Mouse (Mus musculus): ENCODE measurements at regions not wholly inside any gene's neighbourhood (a gene's known extent, or its start where the extent isn't known, plus 50 kb on each side); places are given as distances from the start of the nearest gene placed in this dataset.

DNA sequence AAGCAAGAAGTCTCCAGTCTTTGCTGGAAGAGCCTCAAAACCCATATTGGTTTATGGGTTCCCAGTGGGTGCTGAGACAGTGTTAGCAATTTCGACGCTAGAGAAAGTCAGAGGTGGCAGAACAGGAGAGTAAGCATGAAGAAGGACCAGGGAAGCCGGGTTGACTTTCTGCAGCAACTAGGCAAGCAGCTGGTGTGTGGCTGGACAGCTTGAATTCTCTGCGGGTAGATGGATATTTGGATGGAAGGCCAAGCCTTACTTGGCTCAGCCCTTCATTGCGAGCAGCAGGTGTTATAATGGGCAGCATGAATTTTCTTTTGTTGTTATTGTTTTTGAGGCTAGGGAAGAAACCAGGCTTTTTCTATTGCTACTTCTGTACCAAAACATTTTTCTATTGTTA lies 362.7 kb upstream of the Satb1 start:
- in situ Hi-C loops (cut with MseI, MboI), result no loop called here

DNA sequence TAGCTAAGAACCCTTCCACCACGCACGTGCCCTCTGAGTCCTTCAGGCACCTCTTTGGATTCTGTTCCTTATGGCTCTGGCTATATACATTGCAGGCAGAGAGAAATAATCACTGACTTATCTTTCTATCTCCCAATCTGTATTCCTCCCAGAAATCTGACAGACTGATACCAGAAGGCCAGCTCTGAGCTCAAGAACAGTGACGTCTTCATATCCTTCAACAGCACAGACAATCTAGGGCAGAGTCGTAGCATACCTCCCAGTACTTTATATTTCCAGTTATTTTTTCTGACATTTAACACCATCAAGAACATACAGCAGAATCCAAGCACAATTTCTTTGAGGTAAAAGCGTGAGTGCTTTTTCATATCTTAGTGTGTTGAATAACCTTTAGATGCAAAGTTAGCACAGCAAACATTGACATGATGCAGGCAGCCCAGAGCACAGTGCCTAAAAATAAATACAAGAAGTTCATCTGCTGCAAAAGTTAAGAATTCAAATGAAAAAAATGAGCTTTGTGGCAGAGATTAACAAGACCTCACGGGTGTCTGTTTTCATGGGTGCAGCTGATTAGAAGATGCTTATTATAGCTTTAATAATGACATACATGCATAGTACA lies 358.1 kb upstream of the Satb1 start:
- in situ Hi-C loops (cut with MseI, MboI), result no loop called here

DNA sequence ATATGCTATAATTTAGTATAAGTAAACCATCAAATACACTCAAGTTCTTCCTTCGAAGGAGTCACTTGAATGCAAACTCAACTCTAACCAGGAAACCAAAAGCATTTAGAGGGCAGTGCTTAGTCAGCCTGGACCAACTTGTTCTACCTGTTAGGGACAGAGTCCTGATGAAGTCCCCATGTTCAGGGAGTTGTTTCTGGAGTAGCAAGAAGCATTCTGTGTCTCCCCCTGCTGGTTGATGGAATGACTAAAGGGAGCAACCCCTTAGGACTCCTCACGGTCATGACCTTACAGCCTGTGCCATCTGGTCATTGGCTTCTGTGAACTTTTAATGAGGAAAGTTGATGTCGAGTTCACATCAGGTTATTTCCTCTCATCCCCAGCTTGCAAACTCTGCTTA lies 349.6 kb upstream of the Satb1 start:
- in situ Hi-C loops (cut with MseI, MboI), result no loop called here

DNA sequence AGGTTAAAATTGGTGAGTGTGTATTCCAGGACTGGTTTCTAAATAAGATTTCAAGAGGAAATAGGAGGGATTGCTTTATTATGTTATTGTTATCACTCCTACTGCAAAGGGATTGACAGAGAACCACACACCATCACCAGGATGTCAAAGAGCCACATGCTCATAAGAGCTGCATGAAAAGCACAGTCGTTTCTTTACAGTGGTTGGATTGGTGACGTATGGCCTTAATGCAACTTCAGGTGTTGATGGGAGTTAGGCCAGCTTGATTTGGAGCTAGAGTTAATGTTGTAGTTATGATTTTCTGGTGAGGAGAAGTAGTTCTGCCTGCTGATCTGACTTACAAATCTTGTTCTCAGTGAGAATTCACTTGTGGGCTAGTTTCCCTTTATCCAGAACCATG lies 344.9 kb upstream of the Satb1 start:
- in situ Hi-C loops (cut with MseI, MboI), result no loop called here

DNA sequence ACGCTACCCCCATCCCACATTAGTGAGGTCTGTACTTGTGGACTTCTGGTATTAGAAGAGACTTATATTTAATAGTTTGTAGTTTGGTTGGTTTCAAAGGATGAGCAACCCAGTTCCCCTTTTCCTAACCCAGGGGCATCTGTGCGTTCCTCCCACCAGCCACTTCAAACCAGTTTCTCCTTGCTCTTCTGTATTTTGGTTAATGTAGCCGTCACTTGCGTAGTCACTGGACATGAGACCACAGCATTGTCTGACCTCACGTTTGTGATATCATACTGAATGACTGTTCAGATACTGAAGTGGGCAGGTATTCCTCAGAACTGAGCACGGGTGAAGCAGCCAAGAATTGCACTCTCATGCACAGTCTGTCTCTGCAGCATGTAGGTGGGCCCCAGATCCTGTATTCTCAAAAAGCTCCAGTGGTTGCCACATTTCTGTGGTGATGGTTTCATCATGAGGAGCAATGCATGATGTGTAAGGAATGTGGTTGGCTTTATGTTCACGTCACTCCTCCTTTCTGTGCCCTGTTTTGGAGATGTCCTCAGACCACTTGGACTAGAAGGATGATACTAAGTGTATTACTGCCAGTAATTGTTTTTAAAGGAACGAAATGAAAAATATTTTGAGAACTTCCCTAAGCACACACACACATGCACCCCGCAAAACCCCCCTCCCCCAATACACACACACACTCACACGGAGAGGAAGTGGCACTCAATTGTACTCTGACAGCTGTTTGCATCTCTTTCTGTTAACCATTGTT lies 335.2 kb upstream of the Satb1 start:
- in situ Hi-C loops (cut with MseI, MboI), result no loop called here

DNA sequence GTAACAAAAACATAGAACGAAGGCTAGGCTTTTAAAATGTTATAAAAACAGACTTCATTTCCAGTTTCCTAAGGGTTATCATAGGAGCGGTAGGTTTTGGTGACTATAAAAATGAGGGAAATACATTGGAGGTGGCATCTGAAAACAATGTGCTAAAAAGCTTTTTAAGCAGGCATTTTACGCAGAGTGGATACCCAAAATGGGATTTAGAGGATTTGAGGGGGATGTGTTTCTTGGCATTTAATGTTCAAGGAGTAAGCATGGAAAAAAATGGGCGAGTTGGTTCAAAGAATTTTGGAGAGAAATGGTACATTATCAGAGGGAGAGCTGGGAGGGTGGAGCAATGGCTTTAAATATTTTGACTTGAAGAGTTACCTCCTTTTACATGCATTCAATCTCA lies 334.6 kb upstream of the Satb1 start:
- in situ Hi-C loops (cut with MseI, MboI), result no loop called here

DNA sequence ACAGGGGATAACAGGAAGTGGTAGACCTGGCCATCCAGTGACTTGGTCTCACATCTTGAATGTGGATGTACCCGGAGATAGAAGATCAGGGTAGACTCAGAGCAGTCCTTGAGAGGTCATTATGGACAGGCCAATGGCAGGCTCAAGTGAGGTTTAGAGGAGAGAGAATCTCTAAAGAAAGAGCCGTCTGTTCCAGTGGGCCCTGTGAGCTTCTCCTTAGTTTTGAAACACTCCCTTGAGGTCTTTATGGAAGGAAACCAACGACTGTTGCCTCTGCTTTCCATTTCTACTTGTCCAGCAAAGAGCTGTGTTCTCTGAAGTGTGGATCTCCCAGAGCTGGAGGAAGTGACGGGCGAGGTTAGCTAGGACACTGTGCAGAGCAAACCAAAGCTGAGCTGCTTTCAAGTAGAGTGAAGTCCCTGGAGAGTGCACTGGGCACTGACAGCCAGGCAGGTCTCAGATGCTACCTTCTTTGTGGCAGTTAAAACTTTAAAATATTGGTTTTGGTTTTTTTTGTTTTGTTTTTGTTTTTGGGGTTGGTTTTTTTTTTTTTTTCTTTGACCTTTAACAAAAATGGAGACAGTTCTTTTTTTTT lies 332.9 kb upstream of the Satb1 start:
- in situ Hi-C loops (cut with MseI, MboI), result no loop called here

DNA sequence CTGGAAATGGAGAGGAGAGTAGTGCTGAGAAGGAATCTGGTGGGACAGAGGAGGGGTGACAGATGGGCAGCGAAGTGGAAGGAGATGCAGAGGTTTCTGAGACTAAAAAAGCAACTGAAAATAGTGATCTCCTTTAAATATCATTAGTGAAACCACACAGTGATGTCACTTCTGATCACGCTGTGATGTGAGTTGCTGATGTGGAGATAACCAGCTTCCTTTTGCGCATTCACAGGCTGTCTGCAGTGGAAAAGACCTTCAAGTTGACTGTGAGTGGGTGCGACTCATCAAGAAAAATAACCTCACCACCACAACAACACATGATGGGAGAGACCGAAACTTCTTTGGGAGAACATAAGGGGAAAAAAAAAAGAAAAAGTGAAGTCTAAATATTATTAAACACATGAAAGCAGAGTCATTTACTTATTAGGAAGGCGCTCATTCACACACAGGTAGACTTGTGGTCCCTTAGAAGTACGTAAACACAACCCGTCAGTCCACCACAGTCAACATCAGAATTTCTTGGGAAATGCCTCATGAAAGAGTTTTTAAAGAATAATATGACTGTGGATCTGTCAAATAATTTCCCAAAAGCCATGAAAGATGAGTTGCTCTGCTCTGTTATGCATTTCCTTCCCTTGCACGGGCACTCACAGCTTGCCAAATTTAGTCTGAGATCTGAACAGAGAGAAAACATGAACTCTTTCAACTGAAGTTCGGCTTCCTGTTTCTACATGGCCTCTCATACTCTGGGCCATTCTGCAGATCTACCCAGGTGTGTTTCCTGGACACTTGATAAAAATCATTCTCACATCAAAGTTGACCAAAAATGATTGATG lies 329.7 kb upstream of the Satb1 start:
- in situ Hi-C loops (cut with MseI, MboI), result no loop called here

DNA sequence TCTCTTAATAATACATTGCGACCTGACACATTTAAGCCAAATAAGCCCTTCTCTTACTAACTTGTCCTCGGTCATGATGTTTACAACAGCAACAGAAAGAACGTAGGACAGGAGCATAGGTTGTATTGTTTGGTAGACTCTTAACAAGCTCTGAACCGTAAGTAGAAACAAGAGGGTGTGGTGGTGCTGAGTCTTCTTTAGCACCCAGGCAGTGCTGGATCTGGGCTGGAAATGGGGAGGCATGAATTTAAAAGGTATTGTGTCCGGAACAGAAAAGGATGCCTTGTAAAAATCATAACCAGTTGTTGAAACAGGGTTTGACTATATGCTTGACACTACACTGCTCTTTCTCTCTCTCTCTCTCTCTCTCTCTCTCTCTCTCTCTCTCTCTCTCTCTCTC lies 317.4 kb upstream of the Satb1 start:
- in situ Hi-C loops (cut with MseI, MboI), result no loop called here

DNA sequence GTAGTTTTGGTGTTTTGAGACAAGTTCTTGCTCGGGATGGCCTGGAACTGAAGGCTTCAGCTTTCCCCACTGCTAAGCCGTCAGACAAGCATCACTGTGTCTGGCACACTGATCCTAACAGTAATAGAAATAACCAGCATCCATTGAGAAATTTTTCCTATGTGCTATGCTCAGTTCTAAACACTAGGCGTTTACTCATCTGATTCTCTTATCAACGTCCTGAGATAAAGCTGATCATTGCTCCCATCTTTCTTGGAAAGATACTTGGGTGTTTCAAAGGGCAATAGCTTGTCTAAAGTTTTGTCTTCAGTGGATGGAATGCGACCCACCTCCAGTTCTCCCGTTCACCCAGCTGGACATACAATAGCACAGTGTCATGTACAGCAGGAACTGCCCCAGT lies 316.7 kb upstream of the Satb1 start:
- in situ Hi-C loops (cut with MseI, MboI), result no loop called here

DNA sequence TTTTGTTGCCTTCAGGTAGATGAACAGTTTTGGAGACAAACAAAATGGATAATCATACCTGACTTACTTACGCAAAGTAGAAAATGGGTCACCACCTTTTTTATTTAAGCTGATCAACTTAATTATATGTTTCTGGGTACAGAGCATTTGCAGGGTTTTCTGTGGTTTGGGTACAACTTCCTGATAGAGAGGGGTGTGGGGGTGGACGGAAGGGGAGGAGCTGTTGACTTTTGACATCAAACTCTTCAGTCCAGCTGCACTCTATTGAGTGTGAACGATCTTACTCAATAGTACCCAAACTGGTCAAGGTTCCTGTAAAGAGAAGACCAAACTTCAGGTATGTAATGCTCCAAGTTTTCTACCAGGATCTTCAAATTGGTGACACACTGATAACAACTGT lies 316.0 kb upstream of the Satb1 start:
- in situ Hi-C loops (cut with MseI, MboI), result no loop called here

DNA sequence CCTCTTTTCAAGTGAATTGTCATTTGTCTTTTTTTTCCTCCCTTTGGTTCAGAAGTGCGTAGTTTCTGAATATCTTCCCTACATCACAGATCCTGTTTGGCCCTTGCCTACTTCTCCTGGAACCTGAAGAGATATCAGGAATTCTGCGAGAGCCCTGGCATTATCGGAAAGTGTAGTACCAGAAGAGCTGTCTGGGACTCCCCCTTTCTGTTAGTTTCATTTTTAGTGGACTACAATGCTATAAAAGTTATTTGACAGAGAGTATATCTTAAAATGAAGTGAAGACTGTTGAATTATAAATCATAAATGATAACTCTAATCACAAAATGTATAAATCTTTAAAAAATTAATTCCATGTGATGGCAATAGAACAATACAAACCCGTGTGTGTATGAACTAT lies 270.8 kb upstream of the Satb1 start:
- in situ Hi-C loops (cut with MseI, MboI), result no loop called here

DNA sequence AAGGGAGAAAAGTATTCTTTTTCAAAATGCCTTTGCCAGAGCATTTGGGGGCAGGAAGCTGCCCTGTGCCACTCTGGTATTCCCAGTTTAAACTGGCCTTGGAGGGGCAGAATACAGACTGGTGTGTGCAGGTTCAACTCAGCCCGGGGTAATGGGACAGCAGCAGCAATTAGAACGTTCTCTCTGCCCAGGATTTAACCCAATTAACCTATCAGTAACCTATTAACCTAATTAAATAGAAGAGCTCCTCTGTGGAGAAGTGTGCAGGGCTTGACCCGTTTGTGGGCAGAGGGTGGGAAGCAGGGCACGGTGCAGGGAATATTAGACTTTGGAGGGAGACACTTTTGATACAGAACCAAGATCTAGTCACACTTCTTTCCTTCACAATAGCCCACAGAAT lies 252.7 kb upstream of the Satb1 start:
- in situ Hi-C loops (cut with MseI, MboI), result no loop called here

DNA sequence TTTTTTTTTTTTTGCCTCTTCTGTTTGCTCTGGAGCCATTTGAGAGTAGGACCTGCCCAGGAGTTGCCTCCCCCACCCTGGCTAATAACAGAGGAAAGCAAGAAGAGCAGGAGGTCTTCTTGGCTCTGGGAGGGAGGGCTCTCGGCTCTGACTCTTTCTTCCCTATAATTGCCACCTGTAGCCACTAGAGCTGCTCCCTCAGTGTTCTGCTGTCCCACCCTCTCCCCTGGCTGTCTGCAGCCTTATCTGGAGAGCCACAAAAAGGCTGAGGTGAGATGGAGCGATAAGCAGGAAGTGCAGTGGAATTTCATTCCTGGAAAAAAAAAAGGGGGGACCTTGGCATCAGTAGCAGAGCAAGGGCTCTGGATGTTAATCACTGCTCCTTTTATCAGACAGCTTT lies 251.4 kb upstream of the Satb1 start:
- in situ Hi-C loops (cut with MseI, MboI), result no loop called here

DNA sequence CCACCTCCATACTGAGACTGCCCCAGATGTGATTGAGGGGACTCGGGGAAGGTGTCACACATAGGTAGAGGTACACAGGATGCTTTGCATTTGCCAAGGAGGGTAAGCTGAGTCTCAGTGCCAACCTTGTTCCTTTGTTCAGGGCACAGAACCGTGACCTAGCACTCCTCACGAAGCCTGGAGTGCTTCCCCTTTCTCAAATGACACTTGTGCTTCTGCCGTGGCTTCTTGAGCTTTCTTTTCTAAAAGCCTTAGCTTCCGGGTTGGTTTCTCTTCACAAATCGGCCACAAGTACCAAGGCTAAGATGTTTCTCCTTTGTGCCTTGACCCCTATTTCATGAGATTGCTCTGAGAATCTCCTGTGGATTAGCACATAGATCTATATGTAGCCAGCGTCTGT lies 246.2 kb upstream of the Satb1 start:
- in situ Hi-C loops (cut with MseI, MboI), result no loop called here

DNA sequence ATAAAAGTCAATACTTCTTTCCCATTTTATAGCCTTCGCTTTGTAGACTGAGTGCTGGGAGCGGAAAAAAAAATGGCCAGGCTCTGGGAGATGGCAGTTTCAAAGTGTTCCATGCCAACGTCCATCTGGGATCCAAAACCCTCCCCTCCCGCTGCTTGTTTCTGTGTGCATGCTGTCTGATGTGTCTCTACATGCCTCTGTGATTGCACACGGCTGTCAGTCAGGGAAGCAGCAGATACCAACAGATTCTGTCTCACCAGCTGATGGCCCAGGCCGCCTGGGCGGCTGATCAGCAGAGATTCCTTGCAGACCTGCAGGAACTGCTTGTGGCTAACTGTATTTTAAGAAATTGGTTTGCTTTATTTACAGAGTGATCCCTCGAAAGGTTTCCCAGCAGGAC lies 245.4 kb upstream of the Satb1 start:
- in situ Hi-C loops (cut with MseI, MboI), result no loop called here

DNA sequence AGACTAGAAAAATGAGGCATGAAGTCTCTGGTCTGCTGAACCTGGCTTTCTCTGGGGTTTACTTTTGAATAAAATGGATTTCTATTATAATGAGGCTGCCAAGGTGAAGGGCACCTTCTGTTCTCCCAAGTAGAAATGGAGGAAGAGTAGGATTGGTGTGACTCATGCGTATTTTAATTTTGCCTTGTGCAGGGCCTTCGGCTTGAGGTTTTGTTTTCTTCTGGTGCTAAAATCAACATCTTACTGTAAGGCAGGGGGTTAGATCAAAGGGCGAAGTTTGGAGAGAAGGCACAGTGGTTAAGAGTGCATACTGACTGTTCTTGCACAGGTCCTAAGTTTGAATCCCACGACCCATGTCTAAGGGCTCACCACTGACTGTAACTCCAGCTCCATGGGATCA lies 244.9 kb upstream of the Satb1 start:
- in situ Hi-C loops (cut with MseI, MboI), result no loop called here

DNA sequence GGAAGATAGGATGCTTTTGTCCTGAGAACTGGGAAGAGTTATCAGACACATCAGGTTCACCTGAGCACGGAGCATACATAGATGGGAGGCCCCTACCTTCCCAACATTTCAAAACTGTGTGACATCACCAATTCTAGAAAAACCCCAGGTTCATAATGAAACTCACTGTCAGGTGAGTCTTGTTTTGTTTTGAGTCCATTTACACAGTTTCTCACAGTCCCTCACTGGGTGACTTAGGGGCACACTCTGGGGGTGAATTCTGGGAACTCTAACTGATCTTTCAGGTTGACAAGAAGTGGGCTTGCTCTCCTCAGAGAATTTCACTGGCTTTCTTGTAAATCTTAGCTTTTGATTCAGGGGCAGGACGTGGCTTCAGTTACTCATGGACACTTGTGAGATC lies 243.7 kb upstream of the Satb1 start:
- in situ Hi-C loops (cut with MseI, MboI), result no loop called here

DNA sequence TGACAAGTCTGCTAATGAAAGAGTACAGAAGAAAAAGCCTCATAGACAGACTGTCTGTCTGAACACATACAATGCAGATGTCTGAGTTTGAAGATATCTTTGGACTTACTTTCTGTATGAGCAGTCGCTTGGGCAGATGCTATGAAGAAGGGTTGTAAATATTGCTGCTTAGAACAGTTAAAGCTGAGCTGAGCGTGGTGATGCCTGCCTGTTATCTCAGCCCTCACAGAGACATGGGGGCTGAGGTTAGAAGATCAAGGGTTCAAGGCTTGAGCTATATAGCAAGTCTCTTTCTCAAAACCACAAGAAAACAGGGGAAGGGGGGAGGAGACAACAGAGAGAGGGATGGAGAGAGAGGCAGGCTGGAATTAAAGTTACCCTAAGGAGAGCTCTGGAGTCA lies 234.6 kb upstream of the Satb1 start:
- in situ Hi-C loops (cut with MseI, MboI), result no loop called here

DNA sequence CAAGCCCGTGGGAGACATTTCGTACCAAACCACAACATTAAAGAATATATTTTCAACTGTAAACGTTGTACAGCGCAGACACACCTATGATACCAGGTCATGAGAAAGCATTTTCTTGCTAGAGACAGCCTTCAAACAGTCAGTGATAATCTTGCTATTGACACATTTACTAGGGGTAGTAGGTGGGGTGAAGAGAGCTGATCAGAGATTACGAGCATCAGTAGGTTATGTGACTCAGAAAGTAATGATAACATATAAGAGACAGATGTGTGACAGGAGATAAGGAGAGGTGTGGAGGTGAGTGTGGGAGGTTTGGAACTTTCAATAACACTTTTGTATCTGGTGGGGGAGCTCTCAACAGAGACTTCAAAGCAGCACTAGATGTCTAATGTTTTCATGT lies 231.5 kb upstream of the Satb1 start:
- in situ Hi-C loops (cut with MseI, MboI), result no loop called here

DNA sequence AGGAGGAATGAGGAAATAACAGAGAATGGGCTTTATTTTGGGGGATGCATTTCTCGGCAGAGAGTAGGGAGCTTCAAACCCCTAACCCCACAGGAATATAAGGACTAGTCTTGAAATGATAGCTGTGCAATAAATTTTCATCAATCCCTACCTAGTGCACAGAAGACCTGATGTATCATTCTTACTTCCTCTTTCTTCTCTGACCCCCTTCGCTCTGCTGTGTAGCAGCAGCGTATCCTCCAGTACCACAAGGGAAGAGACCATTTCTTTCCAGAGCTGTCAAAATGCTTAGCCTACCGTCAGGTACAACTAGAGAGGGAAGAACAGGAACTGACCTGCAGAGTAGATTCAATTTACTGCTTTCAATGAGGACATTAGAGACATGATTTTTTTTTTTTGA lies 230.0 kb upstream of the Satb1 start:
- in situ Hi-C loops (cut with MseI, MboI), result no loop called here

DNA sequence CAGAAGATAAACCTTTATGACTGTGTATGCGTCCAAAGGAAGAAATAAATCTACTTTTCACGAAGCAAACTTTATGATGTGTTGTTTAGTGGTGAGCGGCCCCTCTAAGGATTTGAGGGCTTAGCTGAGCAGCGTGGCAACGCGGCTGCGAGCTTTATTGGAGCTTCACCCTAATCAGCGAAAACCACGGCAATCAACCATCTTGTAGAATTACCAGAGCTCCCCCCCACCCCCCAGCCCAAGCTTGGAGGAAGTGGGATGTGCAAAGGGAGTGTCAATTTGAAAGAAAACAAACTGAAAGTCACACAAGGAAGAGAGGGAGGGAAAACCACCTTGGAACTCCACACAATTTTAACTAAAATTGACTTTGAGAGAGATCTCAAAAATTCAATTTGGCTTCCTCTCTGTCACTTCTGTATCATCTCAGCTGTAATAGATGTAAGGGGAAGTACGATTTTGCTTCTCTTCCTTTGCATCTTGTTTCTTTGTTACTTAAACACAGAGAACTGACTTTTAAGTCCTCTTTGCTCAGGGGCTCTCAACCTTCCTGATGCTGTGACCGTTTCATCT lies 229.1 kb upstream of the Satb1 start:
- in situ Hi-C loops (cut with MseI, MboI), result no loop called here
